Mouse (Mus musculus) neural tube, embryonic 15.5 days (tissue): Measurements from ENCODE around the gene Mtg1. TPM values are rescaled to one million over a fixed set of nuclear protein-coding genes. Genes with fewer than 3 reads are reported as not detected.
"Not testable (repeated sequence)": the region's sequence is repeated elsewhere in the genome, so short reads cannot be mapped to it uniquely, and the experiment has no call there.

Source experiments
- ATAC-seq: fragments of 200-750 bp; cut with Nextera tagmentation; 2 replicates; pipeline ENCODE4 v1.8.0; 2017; ENCODE audit warnings: mild to moderate bottlenecking, moderate TSS enrichment, moderate library complexity; ENCODE audit not compliant: low FRiP score
- H3K27ac ChIP-seq: fragments of 300-500 bp; sonication (generic); replicated peaks from 2 replicates; pipeline ENCODE4 v1.5.1; 2015; ENCODE audit warnings: mild to moderate bottlenecking, inconsistent platforms
- H3K27me3 ChIP-seq: fragments of 300-500 bp; sonication (generic); replicated peaks from 2 replicates; pipeline ENCODE4 v1.6.1; 2015; ENCODE audit warnings: inconsistent platforms
- H3K36me3 ChIP-seq: fragments of 300-500 bp; sonication (generic); 2 replicates; pipeline ENCODE4 v1.6.1; 2015; ENCODE audit warnings: inconsistent platforms
- H3K4me1 ChIP-seq: fragments of 300-500 bp; sonication (generic); 2 replicates; pipeline ENCODE4 v1.6.1; 2015; ENCODE audit warnings: inconsistent platforms
- H3K4me2 ChIP-seq: fragments of 300-500 bp; sonication (generic); 2 replicates; pipeline ENCODE4 v1.6.1; 2015; ENCODE audit warnings: inconsistent platforms, mild to moderate bottlenecking, moderate library complexity
- H3K4me3 ChIP-seq: fragments of 300-500 bp; sonication (generic); replicated peaks from 2 replicates; pipeline ENCODE4 v1.5.1; 2015; ENCODE audit warnings: mild to moderate bottlenecking, inconsistent platforms
- H3K9ac ChIP-seq: fragments of 300-500 bp; sonication (generic); replicated peaks from 2 replicates; pipeline ENCODE4 v1.6.1; 2015; ENCODE audit warnings: mild to moderate bottlenecking, inconsistent platforms
- H3K9me3 ChIP-seq: fragments of 300-500 bp; sonication (generic); replicated peaks from 2 replicates; pipeline ENCODE4 v1.6.1; 2016; ENCODE audit warnings: inconsistent platforms
- whole genome bisulfite sequencing: fragments of 180-500 bp; shearing (Covaris S2); methylation state at CpG from one replicate; pipeline ENCODE4 v1.1.7; 2015; ENCODE audit warnings: mixed read lengths; 5-methylcytosine and 5-hydroxymethylcytosine counted together
- polyA plus RNA-seq: library from polyadenylated mRNA; unstranded; fragments of >200 nt; fragmentation: Nextera tagmentation; extraction: Ambion mirVana; gene quantifications from 2 replicates; pipeline ENCODE4 v1.2.1, GENCODE M21; 2015

Gene Mtg1
- polyA plus RNA-seq, 1 experiment from 2014 or later = 30.0 TPM

- H3K36me3 ChIP-seq, H3K4me3 ChIP-seq, H3K4me2 ChIP-seq, H3K27ac ChIP-seq, H3K9ac ChIP-seq, H3K27me3 ChIP-seq, H3K9me3 ChIP-seq, ATAC-seq: not testable (repeated sequence)
- H3K4me1 ChIP-seq = peaks cover 12% of the 10 kb centered on the region
- WGBS = 88% methylated on average over 7 of the region's 7 CpGs
Observed at GRCm38 (mm10) chr7:140134033-140134432, 3.3 kb upstream of the Mtg1 start.

GRCm38 (mm10) chr7:140135106-140135770 lies 2.1 kb upstream of the Mtg1 start:
- Histone ChIP-seq H3K27me3 (no peaks in the 10 kb centered on the region), H3K9ac (no peak overlapping the region), H3K27ac (no peak overlapping the region), H3K4me3 (no peak overlapping the region), H3K4me1 (peaks cover 12% of the 10 kb centered on the region), H3K4me2 (no peak overlapping the region), H3K36me3 (no peaks in the 10 kb centered on the region), H3K9me3 (no peaks in the 10 kb centered on the region)
- ATAC-seq = no peak
- 86% methylated on average over 5 of the region's 5 CpGs for WGBS

- Histone ChIP-seq H3K27me3 (no peaks in the 10 kb centered on the region), H3K4me1 (peaks cover 12% of the 10 kb centered on the region), H3K4me3 (peak overlapping the region; percentile 78), H3K9ac (peak overlapping the region; percentile 95), H3K9me3 (no peaks in the 10 kb centered on the region), H3K36me3 (no peaks in the 10 kb centered on the region), H3K4me2 (peak overlapping the region; percentile 84), H3K27ac (peak overlapping the region; percentile 92)
- ATAC-seq = no peak; the same call in 1 of the 2 replicates
- under 1% methylated on average over 8 of the region's 8 CpGs for WGBS
Observed at GRCm38 (mm10) chr7:140138021-140138310, 602 bp downstream of the Mtg1 start.

GRCm38 (mm10) chr7:140141350-140141749 lies 4.0 kb downstream of the Mtg1 start:
- Histone ChIP-seq H3K4me2 (0 out of 2 replicates have a peak overlapping the region, but pooled peaks have one; percentile 9), H3K9me3 (no peaks in the 10 kb centered on the region), H3K36me3 (no peaks in the 10 kb centered on the region), H3K4me1 (peaks cover 12% of the 10 kb centered on the region), H3K4me3 (no peak overlapping the region), H3K27ac (no peak overlapping the region), H3K27me3 (no peaks in the 10 kb centered on the region), H3K9ac (no peak overlapping the region)
- no peak for ATAC-seq
- WGBS = 7% methylated on average over 14 of the region's 14 CpGs

GRCm38 (mm10) chr7:140144550-140144949 lies 7.2 kb downstream of the Mtg1 start:
- Histone ChIP-seq H3K27ac (no peak overlapping the region), H3K36me3 (no peaks in the 10 kb centered on the region), H3K9ac (no peak overlapping the region), H3K9me3 (no peaks in the 10 kb centered on the region), H3K4me3 (no peak overlapping the region), H3K4me2 (no peak overlapping the region), H3K4me1 (no peaks in the 10 kb centered on the region), H3K27me3 (no peaks in the 10 kb centered on the region)
- WGBS = 81% methylated on average over 4 of the region's 4 CpGs
- ATAC-seq = no peak

GRCm38 (mm10) chr7:140153383-140153782 lies 16.0 kb downstream of the Mtg1 start:
- peak overlapping the region; percentile 68 for H3K9ac ChIP-seq
- H3K4me3 ChIP-seq = peak overlapping the region; percentile 50
- peaks cover 28% of the 10 kb centered on the region for H3K4me1 ChIP-seq
- peak; percentile 42 for ATAC-seq
- H3K27ac ChIP-seq = peak overlapping the region; percentile 84
- H3K36me3 ChIP-seq = peaks cover 2% of the 10 kb centered on the region; the same call in 1 of the 2 replicates
- no peaks in the 10 kb centered on the region for H3K9me3 ChIP-seq
- H3K27me3 ChIP-seq = 0 out of 2 replicates have a peak, but pooled peaks cover 8% of the 10 kb centered on the region
- 5% methylated on average over 28 of the region's 28 CpGs for WGBS
- peak overlapping the region; percentile 63 for H3K4me2 ChIP-seq

- Histone ChIP-seq H3K4me2 (peak overlapping the region; percentile 63), H3K36me3 (peaks cover 2% of the 10 kb centered on the region; the same call in 1 of the 2 replicates), H3K9ac (peak overlapping the region; percentile 68), H3K27me3 (0 out of 2 replicates have a peak, but pooled peaks cover 8% of the 10 kb centered on the region), H3K4me1 (peaks cover 28% of the 10 kb centered on the region), H3K4me3 (peak overlapping the region; percentile 50), H3K9me3 (no peaks in the 10 kb centered on the region), H3K27ac (peak overlapping the region; percentile 84)
- 18% methylated on average over 4 of the region's 4 CpGs for WGBS
- ATAC-seq = peak; percentile 53
Observed at GRCm38 (mm10) chr7:140153829-140154217, 16.5 kb downstream of the Mtg1 start.

- Histone ChIP-seq H3K27ac (peak within 1 kb of the TSS; percentile 84), H3K4me1 (peaks cover 28% of the 10 kb centered on the region), H3K9me3 (no peaks in the 10 kb centered on the region), H3K4me3 (peak within 1 kb of the TSS; percentile 50), H3K9ac (peak within 1 kb of the TSS; percentile 68), H3K36me3 (peaks cover 2% of the 10 kb centered on the region; the same call in 1 of the 2 replicates), H3K4me2 (peak within 1 kb of the TSS; percentile 63), H3K27me3 (0 out of 2 replicates have a peak, but pooled peaks cover 8% of the 10 kb centered on the region)
- peak; percentile 87 for ATAC-seq
- WGBS = 3% methylated on average over 28 of the region's 28 CpGs
Observed at GRCm38 (mm10) chr7:140154218-140154927, 17.0 kb downstream of the Mtg1 start, which contains the start of gene Sprn. TSS of gene Sprn (minus strand) at chr7:140154877.

- Histone ChIP-seq H3K4me1 (peaks cover under 1% of the 10 kb centered on the region), H3K4me2 (no peak overlapping the region), H3K27me3 (0 out of 2 replicates have a peak, but pooled peaks cover 5% of the 10 kb centered on the region), H3K9ac (no peak overlapping the region), H3K27ac (no peak overlapping the region), H3K36me3 (no peaks in the 10 kb centered on the region), H3K9me3 (no peaks in the 10 kb centered on the region), H3K4me3 (no peak overlapping the region)
- no peak for ATAC-seq
- 82% methylated on average over 3 of the region's 3 CpGs for WGBS
Observed at GRCm38 (mm10) chr7:140160363-140160762, 23.0 kb downstream of the Mtg1 start.

GRCm38 (mm10) chr7:140164664-140165063 lies 27.3 kb downstream of the Mtg1 start, which contains the start of gene Olfr522:
TSS of gene Olfr522 (minus strand) at chr7:140164764.
- Histone ChIP-seq H3K9me3 (no peaks in the 10 kb centered on the region), H3K27ac (no peak within 1 kb of the TSS), H3K4me1 (no peaks in the 10 kb centered on the region), H3K9ac (no peak within 1 kb of the TSS), H3K4me2 (no peak within 1 kb of the TSS), H3K4me3 (no peak within 1 kb of the TSS), H3K27me3 (no peaks in the 10 kb centered on the region), H3K36me3 (no peaks in the 10 kb centered on the region)
- no peak for ATAC-seq
- WGBS = 62% methylated on average over 7 of the region's 7 CpGs

GRCm38 (mm10) chr7:140167950-140168349 lies 30.6 kb downstream of the Mtg1 start:
- Histone ChIP-seq H3K27ac (no peak overlapping the region), H3K4me3 (no peak overlapping the region), H3K9ac (no peak overlapping the region), H3K27me3 (no peaks in the 10 kb centered on the region), H3K36me3 (no peaks in the 10 kb centered on the region), H3K4me2 (no peak overlapping the region), H3K4me1 (no peaks in the 10 kb centered on the region), H3K9me3 (no peaks in the 10 kb centered on the region)
- no peak for ATAC-seq
- WGBS = 87% methylated on average over 1 of the region's 1 CpGs

GRCm38 (mm10) chr7:140169386-140169785 lies 32.0 kb downstream of the Mtg1 start:
- Histone ChIP-seq H3K9ac (no peak overlapping the region), H3K4me1 (no peaks in the 10 kb centered on the region), H3K4me3 (no peak overlapping the region), H3K27me3 (no peaks in the 10 kb centered on the region), H3K36me3 (no peaks in the 10 kb centered on the region), H3K9me3 (no peaks in the 10 kb centered on the region), H3K4me2 (no peak overlapping the region), H3K27ac (no peak overlapping the region)
- no peak for ATAC-seq
- WGBS = 88% methylated on average over 4 of the region's 4 CpGs
